Mouse (Mus musculus): ENCODE data around the gene Nfu1.

The Nfu1 gene

DNA sequence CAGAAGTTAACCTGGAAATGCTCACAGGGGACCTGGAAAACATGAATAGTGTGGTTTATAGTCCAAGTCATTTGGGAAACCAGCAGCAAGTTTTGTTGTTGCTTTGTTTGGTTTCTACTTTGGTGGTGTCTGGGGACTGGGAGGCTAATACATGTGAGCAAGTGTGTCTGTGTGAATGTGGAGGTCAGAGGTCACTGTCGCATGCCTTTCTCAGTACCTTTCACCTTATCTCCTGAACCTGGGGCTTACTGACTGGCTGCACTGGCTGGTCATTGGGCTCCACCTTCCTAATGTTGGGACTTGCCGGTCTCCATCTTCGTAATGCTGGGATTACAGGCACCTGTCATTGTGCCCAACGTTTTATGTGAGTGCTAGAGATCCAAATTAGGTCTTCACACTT, 61.6 kb downstream of the Nfu1 start:
- DNase-seq (ENCODE audit: low read depth, low spot score), result no peak

DNA sequence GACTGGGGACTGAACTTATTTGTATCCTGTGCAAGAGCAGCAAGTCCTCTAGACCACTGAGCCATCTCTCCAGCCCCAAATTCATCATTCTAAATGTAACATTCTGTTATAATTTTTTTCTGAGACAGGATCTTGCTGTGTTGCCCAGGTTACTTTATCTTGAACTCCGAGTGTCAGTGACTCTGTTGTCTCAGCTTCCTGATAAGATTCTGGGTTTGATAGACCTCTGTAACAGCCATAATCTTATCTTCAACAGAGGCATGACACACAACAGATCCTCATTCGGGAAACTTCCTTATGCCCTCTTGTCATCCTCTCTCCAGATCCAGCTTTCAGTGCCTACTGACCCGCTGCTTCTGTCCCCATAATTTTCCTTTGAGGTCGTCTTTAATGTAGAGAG, 63.7 kb downstream of the Nfu1 start:
- no peak for DNase-seq (ENCODE audit: low read depth, low spot score)

DNA sequence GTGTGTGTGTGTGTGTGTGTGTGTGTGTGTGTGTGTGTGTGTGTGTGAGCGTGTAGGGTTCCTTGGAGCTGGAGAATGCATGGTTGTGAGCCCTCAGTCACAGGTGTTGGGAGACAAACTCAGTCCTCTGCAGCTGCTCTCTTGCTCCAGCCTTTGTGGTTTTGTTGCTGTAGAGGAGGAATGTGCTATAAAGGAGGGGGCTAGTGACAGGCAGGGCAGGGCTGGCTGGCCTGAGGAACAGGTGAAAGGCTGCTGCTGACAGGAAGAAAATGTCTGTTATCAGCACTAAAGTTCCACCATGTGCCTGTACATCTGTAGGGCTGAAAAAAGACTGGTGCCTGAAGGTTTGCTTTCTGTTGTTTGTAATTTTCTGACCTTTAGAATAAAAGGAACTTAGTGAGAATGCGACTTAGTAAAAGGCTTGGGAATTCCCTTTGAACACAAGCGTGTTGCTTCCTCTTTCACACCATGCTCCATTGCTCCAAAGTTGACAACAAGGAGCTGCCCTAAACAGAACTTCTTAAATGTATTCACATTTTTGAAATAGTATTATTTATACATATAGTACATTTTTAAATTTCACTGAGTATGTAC, 66.2 kb downstream of the Nfu1 start:
- no peak for DNase-seq (ENCODE audit: low read depth, low spot score)

All from ES-CJ7 (cell line).